Mouse (Mus musculus) left cerebral cortex, postnatal 25 days (tissue): ENCODE results near the gene Crlf2. TPM values are rescaled to one million over a fixed set of nuclear protein-coding genes. Genes with fewer than 3 reads are reported as not detected.
A peak's percentile ranks its signal among the peaks of the same experiment; 100 is the strongest.

ENCODE experiments used
- DNase-seq, 2 experiments: peaks; one replicate each; pipeline ENCODE4 v3.0.0; 2022; ENCODE audit warnings: low spot score in 2 of 2, mixed read lengths in 1 of 2
- intact Hi-C: fragments of 180-260 bp; cut with DNase I; formaldehyde crosslinking; loops from one replicate; pipeline ENCODE4 v1.15.1; 2025
- total RNA-seq, 2 experiments: library from RNA; stranded (reverse); gene quantifications; 2 replicates each; pipeline ENCODE4 v1.2.3; 2021

Gene Crlf2
- total RNA-seq = 10 to 100 TPM; 32.8 to 36.9 TPM

GRCm38 (mm10) chr5:109558404-109559160 is at the start of gene Crlf2:
Crlf2 (minus strand) TSS chr5:109558993.
- intact Hi-C loops = loop anchor here (5.0 to 10.0 kb wide), 3 partner anchors 194 to 1286 kb away; partner anchors contain the start of genes 4930522L14Rik and Slc26a1
- DNase-seq = peak; percentile 92 to 98

GRCm38 (mm10) chr5:109602585-109602984 is 43.8 kb upstream of the Crlf2 start:
- DNase-seq = peak in 1 of 2 experiments; percentile 11
- intact Hi-C loops = loop anchor here (10.0 kb wide), 1 partner anchor 422 kb away; no protein-coding TSS in a partner anchor

GRCm38 (mm10) chr5:109601080-109601479 is 42.3 kb upstream of the Crlf2 start:
- no peak for DNase-seq
- intact Hi-C loops = loop anchor here (10.0 kb wide), 1 partner anchor 424 kb away; no protein-coding TSS in a partner anchor

GRCm38 (mm10) chr5:109598876-109599275 is 40.1 kb upstream of the Crlf2 start:
- no peak for DNase-seq
- intact Hi-C loops = no loop called here

GRCm38 (mm10) chr5:109596647-109597046 is 37.9 kb upstream of the Crlf2 start:
- intact Hi-C loops = no loop called here
- DNase-seq = no peak

- intact Hi-C loops = no loop called here
- no peak for DNase-seq
Measured at GRCm38 (mm10) chr5:109562829-109563228, 4.0 kb upstream of the Crlf2 start.

- DNase-seq = no peak
- intact Hi-C loops = loop anchor here (5.0 to 10.0 kb wide), 3 partner anchors 193 to 1287 kb away; partner anchors contain the start of genes 4930522L14Rik and Slc26a1
Measured at GRCm38 (mm10) chr5:109559191-109559590, 398 bp upstream of the Crlf2 start.

- DNase-seq = no peak
- intact Hi-C loops = loop anchor here (5.0 to 10.0 kb wide), 3 partner anchors 194 to 1286 kb away; partner anchors contain the start of genes 4930522L14Rik and Slc26a1
Measured at GRCm38 (mm10) chr5:109558123-109558403, 730 bp downstream of the Crlf2 start.

GRCm38 (mm10) chr5:109557321-109558122 is 1.3 kb downstream of the Crlf2 start:
- DNase-seq = peak; percentile 97 to 99
- intact Hi-C loops = loop anchor here (1.0 to 10.0 kb wide), 4 partner anchors 195 to 1285 kb away; partner anchors contain the start of genes 4930522L14Rik and Slc26a1

- DNase-seq = peak in 1 of 2 experiments; percentile 93
- intact Hi-C loops = loop anchor here (1.0 to 10.0 kb wide), 4 partner anchors 196 to 1284 kb away; partner anchors contain the start of genes 4930522L14Rik and Slc26a1
Measured at GRCm38 (mm10) chr5:109556591-109557320, 2.0 kb downstream of the Crlf2 start.

GRCm38 (mm10) chr5:109555676-109556571 is 2.9 kb downstream of the Crlf2 start:
- intact Hi-C loops = loop anchor here (5.0 to 10.0 kb wide), 3 partner anchors 196 to 1284 kb away; partner anchors contain the start of genes 4930522L14Rik and Slc26a1
- DNase-seq = peak in 1 of 2 experiments; percentile 14

- intact Hi-C loops = loop anchor here (5.0 to 10.0 kb wide), 3 partner anchors 197 to 1283 kb away; partner anchors contain the start of genes 4930522L14Rik and Slc26a1
- DNase-seq = no peak
Measured at GRCm38 (mm10) chr5:109555236-109555675, 3.5 kb downstream of the Crlf2 start.

- intact Hi-C loops = loop anchor here (5.0 to 10.0 kb wide), 3 partner anchors 198 to 1282 kb away; partner anchors contain the start of genes 4930522L14Rik and Slc26a1
- DNase-seq = no peak
Measured at GRCm38 (mm10) chr5:109554091-109555050, 4.4 kb downstream of the Crlf2 start.

- intact Hi-C loops = loop anchor here (10.0 kb wide), 1 partner anchor 879 kb away; the partner anchor contains the start of gene Slc26a1
- no peak for DNase-seq
Measured at GRCm38 (mm10) chr5:109553160-109553930, 5.4 kb downstream of the Crlf2 start.

- DNase-seq = no peak
- intact Hi-C loops = loop anchor here (10.0 kb wide), 1 partner anchor 878 kb away; the partner anchor contains the start of gene Slc26a1
Measured at GRCm38 (mm10) chr5:109552541-109552940, 6.3 kb downstream of the Crlf2 start.

- no peak for DNase-seq
- intact Hi-C loops = loop anchor here (10.0 kb wide), 1 partner anchor 877 kb away; the partner anchor contains the start of gene Slc26a1
Measured at GRCm38 (mm10) chr5:109552116-109552515, 6.7 kb downstream of the Crlf2 start.
